Mouse (Mus musculus): ENCODE measurements around the gene Prim1. TPM values are rescaled to one million over a fixed set of nuclear protein-coding genes. Genes with fewer than 3 reads are reported as not detected.
"Not testable (repeated sequence)": the region's sequence is repeated elsewhere in the genome, so short reads cannot be mapped to it uniquely, and the experiment has no call there.

Gene Prim1
- polyA plus RNA-seq, 1 experiment from 2014 or later: 88.3 TPM

DNA sequence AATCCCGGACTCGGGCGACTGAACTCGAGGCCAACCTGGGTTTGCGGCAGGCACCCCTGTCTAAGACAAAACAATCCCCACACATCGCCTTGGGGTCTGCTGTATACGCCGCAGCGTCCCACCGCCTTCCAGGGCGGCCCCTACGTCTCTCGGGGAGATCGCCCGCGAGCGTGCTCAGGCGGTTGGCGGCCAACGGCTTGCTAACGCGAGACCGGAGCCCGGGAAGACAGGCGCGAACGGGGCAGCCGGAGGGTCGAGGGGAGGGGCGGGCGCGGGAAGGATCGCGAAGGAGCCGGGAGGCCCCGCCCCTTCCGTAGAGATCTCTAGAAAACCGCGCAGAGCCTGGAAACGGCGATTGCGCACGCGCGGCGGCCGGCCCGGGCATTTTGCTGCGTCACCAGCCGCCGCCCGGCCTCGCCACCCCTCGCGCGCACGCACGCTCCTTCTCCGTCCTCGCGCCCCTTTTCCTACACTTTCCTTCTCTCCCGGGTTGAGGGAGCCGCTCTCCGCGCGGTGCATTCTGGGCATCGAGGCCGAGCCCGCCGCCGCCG lies 43.7 kb downstream of the Prim1 start, which contains the start of gene Ptges3:
Gene Ptges3 (plus strand): TSS at position 354 of the 551 bp plus-strand sequence.
- DNase-seq (ENCODE audit: low spot score) (peak; percentile 99), ATAC-seq (ENCODE audit: low FRiP score) (peak; percentile 93)
- peak within 1 kb of the TSS; percentile 89 for H3K9ac ChIP-seq (ENCODE audit: low read depth, low read length)
- peak within 1 kb of the TSS; percentile 98 for H3K27ac ChIP-seq (ENCODE audit: low read depth, low read length)
- H3K36me3 ChIP-seq (ENCODE audit: control insufficient read depth, insufficient read depth, low read length): no peaks in the 10 kb centered on the region
- peak within 1 kb of the TSS; percentile 88 for H3K4me3 ChIP-seq (ENCODE audit: low read depth, low read length)
- 1% methylated on average over 61 of the region's 72 CpGs for WGBS
- H3K9me3 ChIP-seq (ENCODE audit: control insufficient read depth, low read length): no peaks in the 10 kb centered on the region
- H3K4me1 ChIP-seq (replicated peaks; ENCODE audit: control insufficient read depth, insufficient read depth, low read length): peaks cover 3% of the 10 kb centered on the region; the same call in 1 of the 2 replicates
- peak within 1 kb of the TSS; percentile 91 for H3K4me2 ChIP-seq (replicated peaks; ENCODE audit: low read depth, low read length)
- no peaks in the 10 kb centered on the region for H3K27me3 ChIP-seq (ENCODE audit: control insufficient read depth, insufficient read depth, low read length)

DNA sequence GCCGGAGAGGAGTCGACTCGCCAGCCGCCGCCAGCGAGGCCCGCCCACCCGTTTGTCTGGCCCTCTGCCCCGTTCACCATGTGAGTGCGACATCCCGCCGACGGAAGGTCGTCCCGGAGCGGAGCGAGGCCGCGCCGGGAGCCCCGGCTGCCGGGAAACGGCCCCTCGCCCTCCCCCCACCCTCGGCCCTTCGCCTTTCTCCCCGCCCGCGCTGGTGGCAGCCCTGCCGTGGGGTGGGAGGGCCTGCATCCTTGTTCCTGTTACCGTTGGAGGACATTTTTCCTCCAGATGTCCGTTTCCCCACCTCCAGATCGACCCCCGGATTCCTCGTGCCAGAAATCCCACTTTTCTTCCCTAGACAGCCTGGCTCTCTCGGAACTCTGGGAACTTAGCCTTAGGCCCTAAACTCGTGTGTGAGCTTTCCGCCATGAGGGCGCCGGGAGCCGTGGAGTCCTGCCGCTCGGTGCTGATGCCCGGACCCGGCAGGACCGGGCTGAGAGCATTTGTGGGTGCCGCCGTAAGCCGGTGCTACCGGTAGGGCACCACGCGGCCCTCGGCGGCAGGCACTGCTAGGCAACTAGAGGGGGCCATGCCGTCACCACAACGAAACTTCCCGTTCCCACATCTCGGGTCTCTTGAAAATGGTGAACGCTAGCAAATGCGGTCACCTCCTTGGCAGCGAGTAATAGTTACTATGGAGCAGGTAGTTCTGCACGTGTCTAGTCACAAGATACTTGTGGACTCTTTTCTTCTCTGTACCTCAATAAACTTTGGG lies 44.4 kb downstream of the Prim1 start:
- Histone ChIP-seq H3K27me3 (ENCODE audit: control insufficient read depth, insufficient read depth, low read length) (no peaks in the 10 kb centered on the region), H3K36me3 (ENCODE audit: control insufficient read depth, insufficient read depth, low read length) (0 out of 2 replicates have a peak, but pooled peaks cover 3% of the 10 kb centered on the region)

DNA sequence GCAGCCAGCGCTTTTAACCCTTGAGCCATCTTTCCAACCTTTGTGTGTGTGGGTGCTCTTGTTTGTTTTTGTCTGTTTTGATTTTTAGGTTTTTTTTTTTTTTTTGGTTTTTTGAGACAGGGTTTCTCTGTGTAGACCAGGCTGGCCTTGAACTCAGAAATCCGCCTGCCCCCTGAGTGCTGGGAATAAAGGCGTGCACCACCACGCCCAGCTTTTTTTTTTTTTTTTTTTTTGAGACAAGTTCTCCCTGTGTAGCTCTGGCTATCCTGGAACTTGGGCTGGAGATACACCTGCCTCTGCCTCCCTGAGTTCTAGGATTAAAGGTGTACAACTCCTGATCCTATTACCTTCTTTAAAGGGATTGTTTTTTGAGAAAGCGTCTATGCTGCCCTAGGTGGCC lies 46.1 kb downstream of the Prim1 start:
- ATAC-seq (ENCODE audit: low FRiP score) (no peak), DNase-seq (ENCODE audit: low spot score) (no peak)
- Histone ChIP-seq H3K4me2 (replicated peaks; ENCODE audit: low read depth, low read length) (peak overlapping the region; percentile 91), H3K27me3 (ENCODE audit: control insufficient read depth, insufficient read depth, low read length) (no peaks in the 10 kb centered on the region), H3K27ac (ENCODE audit: low read depth, low read length) (no peak overlapping the region), H3K36me3 (ENCODE audit: control insufficient read depth, insufficient read depth, low read length) (0 out of 2 replicates have a peak, but pooled peaks cover 3% of the 10 kb centered on the region), H3K9ac (ENCODE audit: low read depth, low read length) (no peak overlapping the region; the same call in 1 of the 2 replicates), H3K4me1 (replicated peaks; ENCODE audit: control insufficient read depth, insufficient read depth, low read length) (peaks cover 3% of the 10 kb centered on the region; the same call in 1 of the 2 replicates), H3K9me3 (ENCODE audit: control insufficient read depth, low read length) (no peaks in the 10 kb centered on the region), H3K4me3 (ENCODE audit: low read depth, low read length) (peak overlapping the region; percentile 88)
- WGBS: 91% methylated on average over 5 of the region's 5 CpGs

More for the DNA sequence above, 44.4 kb downstream of the Prim1 start:
- DNase-seq (ENCODE audit: low spot score): peak; percentile 64
- Histone ChIP-seq H3K9me3 (ENCODE audit: control insufficient read depth, low read length) (no peaks in the 10 kb centered on the region), H3K4me3 (ENCODE audit: low read depth, low read length) (peak overlapping the region; percentile 88), H3K4me1 (replicated peaks; ENCODE audit: control insufficient read depth, insufficient read depth, low read length) (peaks cover 3% of the 10 kb centered on the region; the same call in 1 of the 2 replicates), H3K4me2 (replicated peaks; ENCODE audit: low read depth, low read length) (peak overlapping the region; percentile 91), H3K9ac (ENCODE audit: low read depth, low read length) (peak overlapping the region; percentile 89), H3K27ac (ENCODE audit: low read depth, low read length) (peak overlapping the region; percentile 98)
- WGBS: under 1% methylated on average over 47 of the region's 62 CpGs
- ATAC-seq (ENCODE audit: low FRiP score): peak; percentile 68

DNA sequence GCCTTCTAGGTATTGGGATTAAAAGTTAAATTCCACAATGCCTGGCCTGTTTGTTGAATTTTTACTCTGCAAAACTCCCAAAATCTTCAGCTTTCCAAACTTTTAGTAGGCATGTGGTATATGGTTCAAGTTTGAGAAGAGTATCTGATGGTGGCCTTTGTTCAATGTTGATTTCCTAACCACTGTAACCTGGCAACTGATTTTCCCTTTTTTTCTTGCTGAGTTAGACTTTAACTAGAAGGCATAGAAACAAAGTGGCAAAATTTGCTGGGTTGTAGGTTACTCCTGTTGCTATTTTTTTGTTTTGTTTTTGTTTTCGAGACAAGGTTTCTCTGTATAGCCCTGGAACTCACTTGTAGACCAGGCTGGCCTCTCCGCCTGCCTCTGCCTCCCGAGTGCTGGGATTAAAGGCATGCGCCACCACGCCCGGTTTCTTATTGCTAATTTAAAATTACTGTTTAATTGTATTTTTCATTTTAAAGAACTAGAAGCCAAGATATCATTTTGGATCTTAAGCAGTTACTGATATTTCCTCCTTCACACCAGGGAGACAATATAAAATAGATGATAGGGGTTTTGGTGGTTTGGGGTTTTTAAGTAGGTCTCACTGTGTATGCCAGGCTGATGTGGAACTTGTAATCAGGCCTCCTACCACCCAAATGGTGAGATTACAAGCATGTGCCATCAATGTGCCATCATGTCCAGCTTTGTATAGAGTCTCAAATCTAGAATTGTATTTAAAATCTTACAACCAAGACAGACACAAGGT lies 47.4 kb downstream of the Prim1 start:
- Histone ChIP-seq H3K9me3 (ENCODE audit: control insufficient read depth, low read length) (no peaks in the 10 kb centered on the region), H3K4me2 (replicated peaks; ENCODE audit: low read depth, low read length) (no peak overlapping the region), H3K9ac (ENCODE audit: low read depth, low read length) (no peak overlapping the region), H3K4me1 (replicated peaks; ENCODE audit: control insufficient read depth, insufficient read depth, low read length) (peaks cover 3% of the 10 kb centered on the region; the same call in 1 of the 2 replicates), H3K27me3 (ENCODE audit: control insufficient read depth, insufficient read depth, low read length) (no peaks in the 10 kb centered on the region), H3K27ac (ENCODE audit: low read depth, low read length) (no peak overlapping the region), H3K36me3 (ENCODE audit: control insufficient read depth, insufficient read depth, low read length) (0 out of 2 replicates have a peak, but pooled peaks cover 3% of the 10 kb centered on the region), H3K4me3 (ENCODE audit: low read depth, low read length) (no peak overlapping the region)
- ATAC-seq (ENCODE audit: low FRiP score): no peak
- no peak for DNase-seq (ENCODE audit: low spot score)
- 98% methylated on average over 6 of the region's 6 CpGs for WGBS

DNA sequence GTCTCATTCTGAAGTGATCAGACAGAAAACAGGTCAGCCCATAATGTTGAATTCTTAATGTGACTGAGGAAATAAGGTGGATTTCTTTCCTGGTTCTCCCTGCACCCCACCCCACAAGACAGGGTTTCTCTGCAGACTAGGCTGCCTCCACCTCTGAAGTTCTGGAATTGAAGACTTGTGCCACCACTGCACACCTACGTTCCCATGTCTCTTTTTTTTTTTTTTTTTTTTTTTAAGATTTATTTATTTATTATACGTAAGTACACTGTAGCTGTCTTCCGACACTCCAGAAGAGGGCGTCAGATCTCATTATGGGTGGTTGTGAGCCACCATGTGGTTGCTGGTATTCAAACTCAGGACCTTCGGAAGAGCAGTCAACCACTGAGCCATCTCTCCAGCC lies 51.1 kb downstream of the Prim1 start:
- H3K4me1 ChIP-seq (replicated peaks; ENCODE audit: control insufficient read depth, insufficient read depth, low read length): no peaks in the 10 kb centered on the region
- H3K9ac ChIP-seq (ENCODE audit: low read depth, low read length): no peak overlapping the region
- H3K4me3 ChIP-seq (ENCODE audit: low read depth, low read length): no peak overlapping the region
- H3K4me2 ChIP-seq (replicated peaks; ENCODE audit: low read depth, low read length): no peak overlapping the region
- 88% methylated on average over 5 of the region's 5 CpGs for WGBS
- no peaks in the 10 kb centered on the region for H3K27me3 ChIP-seq (ENCODE audit: control insufficient read depth, insufficient read depth, low read length)
- H3K36me3 ChIP-seq (ENCODE audit: control insufficient read depth, insufficient read depth, low read length): peaks cover 11% of the 10 kb centered on the region; the same call in 1 of the 2 replicates
- DNase-seq (ENCODE audit: low spot score) (no peak), ATAC-seq (ENCODE audit: low FRiP score) (no peak)
- H3K27ac ChIP-seq (ENCODE audit: low read depth, low read length): no peak overlapping the region
- H3K9me3 ChIP-seq (ENCODE audit: control insufficient read depth, low read length): no peaks in the 10 kb centered on the region

DNA sequence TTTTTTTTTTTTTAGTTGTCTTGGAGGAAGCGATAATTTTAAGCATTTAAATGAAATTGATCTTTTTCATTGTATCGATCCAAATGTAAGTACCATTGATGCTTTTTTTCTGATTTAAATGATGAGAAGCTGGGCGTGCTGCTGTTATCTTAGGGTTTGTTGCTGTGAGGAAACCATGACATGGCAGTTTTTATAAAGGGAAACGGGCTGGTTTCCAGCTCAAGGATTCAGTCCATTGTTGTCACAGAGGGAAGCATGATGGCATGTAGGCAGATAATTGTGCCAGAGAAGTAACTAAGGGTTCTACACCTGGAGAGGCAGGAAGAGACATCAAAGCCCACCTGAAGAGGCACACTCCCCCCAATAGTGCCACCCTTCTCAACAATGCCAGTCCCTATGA lies 54.2 kb downstream of the Prim1 start:
- 97% methylated on average over 4 of the region's 4 CpGs for WGBS
- peaks cover 19% of the 10 kb centered on the region for H3K36me3 ChIP-seq (ENCODE audit: control insufficient read depth, insufficient read depth, low read length)
- no peak overlapping the region for H3K9ac ChIP-seq (ENCODE audit: low read depth, low read length)
- H3K4me2 ChIP-seq (replicated peaks; ENCODE audit: low read depth, low read length): no peak overlapping the region
- DNase-seq (ENCODE audit: low spot score) (no peak), ATAC-seq (ENCODE audit: low FRiP score) (no peak)
- no peak overlapping the region for H3K27ac ChIP-seq (ENCODE audit: low read depth, low read length)
- H3K4me1 ChIP-seq (replicated peaks; ENCODE audit: control insufficient read depth, insufficient read depth, low read length): no peaks in the 10 kb centered on the region
- no peaks in the 10 kb centered on the region for H3K27me3 ChIP-seq (ENCODE audit: control insufficient read depth, insufficient read depth, low read length)
- no peaks in the 10 kb centered on the region for H3K9me3 ChIP-seq (ENCODE audit: control insufficient read depth, low read length)
- H3K4me3 ChIP-seq (ENCODE audit: low read depth, low read length): no peak overlapping the region

DNA sequence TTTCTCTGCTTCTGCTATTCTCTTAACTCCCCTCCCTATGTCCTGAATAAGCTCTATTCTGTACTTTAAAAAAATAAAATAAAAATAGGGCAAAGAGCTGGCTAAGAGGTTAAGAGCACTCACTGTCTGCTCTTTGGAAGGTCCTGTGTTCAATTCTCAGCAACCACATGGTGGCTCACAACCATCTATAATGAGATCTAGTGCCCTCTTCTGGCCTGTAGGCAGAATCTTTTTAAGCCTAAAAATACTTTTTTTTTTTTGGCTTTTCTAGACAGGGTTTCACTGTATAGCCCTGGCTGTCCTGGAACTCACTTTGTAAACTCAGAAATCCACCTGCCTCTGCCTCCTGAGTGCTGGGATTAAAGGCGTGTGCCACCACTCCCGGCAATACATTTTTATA lies 55.5 kb downstream of the Prim1 start:
- H3K27me3 ChIP-seq (ENCODE audit: control insufficient read depth, insufficient read depth, low read length); H3K27ac ChIP-seq (ENCODE audit: low read depth, low read length); H3K9me3 ChIP-seq (ENCODE audit: control insufficient read depth, low read length); H3K4me2 ChIP-seq (replicated peaks; ENCODE audit: low read depth, low read length); H3K4me3 ChIP-seq (ENCODE audit: low read depth, low read length); ATAC-seq (ENCODE audit: low FRiP score); H3K9ac ChIP-seq (ENCODE audit: low read depth, low read length); H3K4me1 ChIP-seq (replicated peaks; ENCODE audit: control insufficient read depth, insufficient read depth, low read length); DNase-seq (ENCODE audit: low spot score): not testable (repeated sequence)
- WGBS: 100% methylated on average over 2 of the region's 2 CpGs
- H3K36me3 ChIP-seq (ENCODE audit: control insufficient read depth, insufficient read depth, low read length): peaks cover 19% of the 10 kb centered on the region

DNA sequence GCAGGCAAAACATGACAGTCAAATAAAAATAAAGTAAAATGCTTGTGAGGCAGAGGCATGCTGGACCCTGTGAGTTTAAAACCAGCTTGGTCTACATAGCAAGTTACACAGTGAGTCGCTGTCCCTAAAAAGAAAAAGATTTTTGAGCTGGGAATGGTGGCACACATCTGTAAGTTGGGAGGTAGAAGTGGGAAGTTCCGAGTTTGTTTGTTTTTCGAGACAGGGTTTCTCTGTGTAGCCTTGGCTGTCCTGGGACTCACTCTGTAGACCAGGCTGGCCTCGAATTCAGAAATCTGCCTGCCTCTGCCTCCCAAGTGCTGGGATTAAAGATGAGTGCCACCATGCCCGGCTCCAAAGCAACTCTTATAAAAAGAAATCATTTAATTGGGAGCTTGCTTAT lies 63.3 kb downstream of the Prim1 start:
- H3K9ac ChIP-seq (ENCODE audit: low read depth, low read length); DNase-seq (ENCODE audit: low spot score); H3K4me3 ChIP-seq (ENCODE audit: low read depth, low read length); H3K9me3 ChIP-seq (ENCODE audit: control insufficient read depth, low read length); ATAC-seq (ENCODE audit: low FRiP score); H3K4me2 ChIP-seq (replicated peaks; ENCODE audit: low read depth, low read length); H3K36me3 ChIP-seq (ENCODE audit: control insufficient read depth, insufficient read depth, low read length); H3K4me1 ChIP-seq (replicated peaks; ENCODE audit: control insufficient read depth, insufficient read depth, low read length); H3K27me3 ChIP-seq (ENCODE audit: control insufficient read depth, insufficient read depth, low read length); H3K27ac ChIP-seq (ENCODE audit: low read depth, low read length): not testable (repeated sequence)
- WGBS: 85% methylated on average over 5 of the region's 5 CpGs

Measured in hindbrain, embryonic 11.5 days (tissue).